Mouse (Mus musculus) kidney, postnatal 0 days (tissue): ENCODE results near the gene Rit1. TPM values are rescaled to one million over a fixed set of nuclear protein-coding genes. Genes with fewer than 3 reads are reported as not detected.

Experiments used
- ATAC-seq: fragments of 200-750 bp; cut with Nextera tagmentation; replicated peaks from 2 replicates; pipeline ENCODE4 v1.8.0; 2017; ENCODE audit warnings: low read depth, moderate number of reproducible peaks, moderate TSS enrichment, moderate library complexity; ENCODE audit not compliant: low FRiP score
- DNase-seq: peaks from one replicate; pipeline ENCODE4 v3.0.0-alpha.2; 2016; ENCODE audit warnings: low spot score
- H3K27ac ChIP-seq: fragments of 300-500 bp; sonication (generic); 2 replicates; pipeline ENCODE4 v1.5.1; 2014; ENCODE audit warnings: mild to moderate bottlenecking
- H3K27me3 ChIP-seq: fragments of 300-500 bp; sonication (generic); 2 replicates; pipeline ENCODE4 v1.6.1; 2014; ENCODE audit warnings: low read length, mixed read lengths; ENCODE audit not compliant: insufficient read depth
- H3K36me3 ChIP-seq: fragments of 300-500 bp; sonication (generic); 2 replicates; pipeline ENCODE4 v1.6.1; 2014; ENCODE audit warnings: low read length, mixed read lengths; ENCODE audit not compliant: insufficient read depth
- H3K4me1 ChIP-seq: fragments of 300-500 bp; sonication (generic); replicated peaks from 2 replicates; pipeline ENCODE4 v1.6.1; 2014; ENCODE audit warnings: antibody characterized with exemption, low read length, mixed read lengths; ENCODE audit not compliant: insufficient read depth
- H3K4me2 ChIP-seq: fragments of 300-500 bp; sonication (generic); 2 replicates; pipeline ENCODE4 v1.6.1; 2014; ENCODE audit warnings: mild to moderate bottlenecking, low read length, moderate library complexity, mixed read lengths
- H3K4me3 ChIP-seq: fragments of 300-500 bp; sonication (generic); replicated peaks from 2 replicates; pipeline ENCODE4 v1.5.1; 2014; ENCODE audit warnings: low read depth, low read length
- H3K9ac ChIP-seq: fragments of 300-500 bp; sonication (generic); 2 replicates; pipeline ENCODE4 v1.6.1; 2014; ENCODE audit warnings: low read depth, low read length
- H3K9me3 ChIP-seq: fragments of 300-500 bp; sonication (generic); replicated peaks from 2 replicates; pipeline ENCODE4 v1.6.1; 2016; ENCODE audit warnings: low read length, inconsistent platforms, mixed read lengths
- CTCF ChIP-seq: IDR thresholded peaks from 2 replicates; pipeline ENCODE4 v1.5.1; 2016; ENCODE audit warnings: antibody characterized with exemption, low read depth, mild to moderate bottlenecking, moderate library complexity
- WGBS: fragments of 180-500 bp; shearing (Covaris S2); extraction: QIAGEN DNeasy Blood & Tissue Kit; methylation state at CpG from one replicate; pipeline ENCODE4 v1.1.7; 2014; 5-methylcytosine and 5-hydroxymethylcytosine counted together
- polyA plus RNA-seq: library from polyadenylated mRNA; unstranded; fragments of >200 nt; fragmentation: Nextera tagmentation; extraction: Ambion mirVana; gene quantifications from 2 replicates; pipeline ENCODE4 v1.2.1, GENCODE M21; 2015

Rit1 gene
- polyA plus RNA-seq, 1 experiment from 2014 or later = 62.5 TPM

GRCm38 (mm10) chr3:88746139-88746870 is 29.7 kb downstream of the Rit1 start:
- no peak for TF ChIP-seq CTCF
- Histone ChIP-seq H3K36me3 (no peaks in the 10 kb centered on the region), H3K27ac (no peak overlapping the region), H3K4me3 (no peak overlapping the region), H3K27me3 (no peaks in the 10 kb centered on the region), H3K9me3 (peaks cover 6% of the 10 kb centered on the region; the same call in 1 of the 2 replicates), H3K9ac (no peak overlapping the region), H3K4me1 (no peaks in the 10 kb centered on the region), H3K4me2 (no peak overlapping the region)
- DNase-seq (no peak), ATAC-seq (no peak)
- WGBS = 92% methylated on average over 14 of the region's 15 CpGs

- H3K9me3 ChIP-seq = peaks cover 6% of the 10 kb centered on the region; the same call in 1 of the 2 replicates
- H3K9ac ChIP-seq = no peak overlapping the region
- H3K27me3 ChIP-seq = no peaks in the 10 kb centered on the region
- H3K4me2 ChIP-seq = no peak overlapping the region
- ATAC-seq (no peak), DNase-seq (no peak)
- no peaks in the 10 kb centered on the region for H3K36me3 ChIP-seq
- 84% methylated on average over 4 of the region's 4 CpGs for WGBS
- no peak for TF ChIP-seq CTCF
- H3K27ac ChIP-seq = no peak overlapping the region
- H3K4me3 ChIP-seq = no peak overlapping the region
- H3K4me1 ChIP-seq = no peaks in the 10 kb centered on the region
These were observed 30.2 kb downstream of the Rit1 start for GRCm38 (mm10) chr3:88746871-88747231.

DNA sequence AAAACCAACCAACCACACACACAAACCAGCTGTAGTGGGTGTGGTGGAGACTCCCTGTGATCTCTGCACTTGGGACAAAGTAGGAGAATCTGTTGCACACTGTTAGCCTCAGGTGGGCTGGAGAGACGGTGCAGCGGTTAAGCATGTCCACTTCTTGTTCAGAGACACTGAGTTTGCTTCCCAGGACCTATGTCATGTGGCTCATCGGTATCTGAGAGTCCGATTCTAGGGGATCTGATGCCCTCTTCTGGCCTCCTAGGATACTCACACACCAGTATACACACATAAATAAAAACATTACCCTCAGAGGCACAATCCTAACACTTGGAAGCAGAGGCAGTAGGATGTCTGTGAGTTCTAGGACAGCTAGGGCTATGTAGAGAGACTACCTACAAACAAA is 37.6 kb downstream of the Rit1 start:
- Histone ChIP-seq H3K27me3 (no peaks in the 10 kb centered on the region), H3K9me3 (no peaks in the 10 kb centered on the region), H3K36me3 (no peaks in the 10 kb centered on the region), H3K4me3 (no peak overlapping the region), H3K4me2 (no peak overlapping the region), H3K9ac (no peak overlapping the region), H3K27ac (no peak overlapping the region), H3K4me1 (peaks cover 8% of the 10 kb centered on the region; the same call in 1 of the 2 replicates)
- 74% methylated on average over 4 of the region's 4 CpGs for WGBS
- ATAC-seq (no peak; the same call in 1 of the 2 replicates), DNase-seq (peak; percentile 26)
- TF ChIP-seq CTCF = peak; percentile 61

GRCm38 (mm10) chr3:88755541-88755940 is 38.9 kb downstream of the Rit1 start:
- Histone ChIP-seq H3K4me3 (no peak overlapping the region), H3K9me3 (no peaks in the 10 kb centered on the region), H3K4me2 (no peak overlapping the region), H3K36me3 (no peaks in the 10 kb centered on the region), H3K27me3 (no peaks in the 10 kb centered on the region), H3K27ac (no peak overlapping the region), H3K9ac (no peak overlapping the region), H3K4me1 (peaks cover 8% of the 10 kb centered on the region; the same call in 1 of the 2 replicates)
- no peak for DNase-seq
- no peak for TF ChIP-seq CTCF
- WGBS = 64% methylated on average over 3 of the region's 3 CpGs
- ATAC-seq = no peak

DNA sequence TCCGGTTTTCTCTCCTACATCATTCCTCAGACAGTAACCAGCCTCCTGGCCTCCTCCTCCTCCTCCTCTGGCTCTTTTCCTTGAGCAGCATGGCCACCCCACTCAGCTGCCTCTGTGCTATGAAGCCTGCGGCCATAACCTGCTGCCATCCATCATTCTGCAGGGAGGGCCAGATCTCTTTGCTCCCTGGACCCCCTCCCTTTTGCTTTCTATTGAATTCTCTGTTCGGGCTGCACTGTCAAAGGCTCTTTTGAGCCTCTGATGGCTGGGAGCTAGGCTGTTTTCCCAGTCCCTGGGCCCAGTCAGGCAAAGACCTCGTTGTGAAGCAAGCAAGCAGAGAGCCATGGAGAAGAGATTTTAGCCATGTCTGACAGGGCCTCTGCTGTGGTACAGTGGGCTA is 39.6 kb downstream of the Rit1 start:
- no peaks in the 10 kb centered on the region for H3K36me3 ChIP-seq
- TF ChIP-seq CTCF = no peak
- 30% methylated on average over 4 of the region's 4 CpGs for WGBS
- DNase-seq (no peak), ATAC-seq (no peak)
- H3K4me1 ChIP-seq = peaks cover 8% of the 10 kb centered on the region; the same call in 1 of the 2 replicates
- 0 out of 2 replicates have a peak overlapping the region, but pooled peaks have one; percentile 9 for H3K27ac ChIP-seq
- H3K9ac ChIP-seq = no peak overlapping the region
- no peak overlapping the region for H3K4me2 ChIP-seq
- no peak overlapping the region for H3K4me3 ChIP-seq
- no peaks in the 10 kb centered on the region for H3K27me3 ChIP-seq
- H3K9me3 ChIP-seq = no peaks in the 10 kb centered on the region

- peak; percentile 79 for DNase-seq
- ATAC-seq = no peak
- H3K4me1 ChIP-seq = peaks cover 8% of the 10 kb centered on the region; the same call in 1 of the 2 replicates
- no peaks in the 10 kb centered on the region for H3K27me3 ChIP-seq
- TF ChIP-seq CTCF = no peak
- 0 out of 2 replicates have a peak, but pooled peaks cover 2% of the 10 kb centered on the region for H3K36me3 ChIP-seq
- no peaks in the 10 kb centered on the region for H3K9me3 ChIP-seq
- peak overlapping the region; percentile 38 for H3K27ac ChIP-seq
- H3K4me3 ChIP-seq = no peak overlapping the region
- H3K4me2 ChIP-seq = 0 out of 2 replicates have a peak overlapping the region, but pooled peaks have one; percentile 1
- 11% methylated on average over 5 of the region's 5 CpGs for WGBS
- peak overlapping the region; percentile 18; the same call in 1 of the 2 replicates for H3K9ac ChIP-seq
These were observed 41.4 kb downstream of the Rit1 start for GRCm38 (mm10) chr3:88758045-88758500.
